Mouse (Mus musculus): Measurements from ENCODE around the gene Stk11ip. TPM values are rescaled to one million over a fixed set of nuclear protein-coding genes. Genes with fewer than 3 reads are reported as not detected.

Stk11ip gene
- polyA plus RNA-seq, 1 experiment from 2014 or later, result 18.6 TPM

- no peak overlapping the region for H3K4me2 ChIP-seq (ENCODE audit: low read depth, low read length)
- H3K9me3 ChIP-seq (replicated peaks; ENCODE audit: control insufficient read depth, low read length), result no peaks in the 10 kb centered on the region
- H3K4me1 ChIP-seq (ENCODE audit: control insufficient read depth, insufficient read depth, low read length), result peaks cover 22% of the 10 kb centered on the region
- no peaks in the 10 kb centered on the region for H3K36me3 ChIP-seq (ENCODE audit: control insufficient read depth, insufficient read depth, low read length)
- no peak overlapping the region for H3K27ac ChIP-seq (ENCODE audit: low read length)
- H3K9ac ChIP-seq (ENCODE audit: low read length), result peak overlapping the region; percentile 21; the same call in 1 of the 2 replicates
- no peak overlapping the region for H3K4me3 ChIP-seq (replicated peaks; ENCODE audit: low read length)
- no peaks in the 10 kb centered on the region for H3K27me3 ChIP-seq (ENCODE audit: control insufficient read depth, insufficient read depth, low read length)
- WGBS, result 58% methylated on average over 20 of the region's 20 CpGs
- no peak for ATAC-seq (ENCODE audit: insufficient read depth, low FRiP score)
Measured at GRCm38 (mm10) chr1:75509586-75509985, 11.7 kb upstream of the Stk11ip start.

- H3K27ac ChIP-seq (ENCODE audit: low read length), result no peak overlapping the region
- H3K4me2 ChIP-seq (ENCODE audit: low read depth, low read length), result no peak overlapping the region
- H3K4me3 ChIP-seq (replicated peaks; ENCODE audit: low read length), result no peak overlapping the region
- H3K36me3 ChIP-seq (ENCODE audit: control insufficient read depth, insufficient read depth, low read length), result no peaks in the 10 kb centered on the region
- 70% methylated on average over 5 of the region's 5 CpGs for WGBS
- no peak overlapping the region for H3K9ac ChIP-seq (ENCODE audit: low read length)
- ATAC-seq (ENCODE audit: insufficient read depth, low FRiP score), result no peak
- peaks cover 20% of the 10 kb centered on the region for H3K4me1 ChIP-seq (ENCODE audit: control insufficient read depth, insufficient read depth, low read length)
- no peaks in the 10 kb centered on the region for H3K27me3 ChIP-seq (ENCODE audit: control insufficient read depth, insufficient read depth, low read length)
- H3K9me3 ChIP-seq (replicated peaks; ENCODE audit: control insufficient read depth, low read length), result no peaks in the 10 kb centered on the region
Measured at GRCm38 (mm10) chr1:75510154-75510553, 11.2 kb upstream of the Stk11ip start.

GRCm38 (mm10) chr1:75511437-75512210 is 9.7 kb upstream of the Stk11ip start:
- peaks cover 18% of the 10 kb centered on the region for H3K4me1 ChIP-seq (ENCODE audit: control insufficient read depth, insufficient read depth, low read length)
- H3K4me3 ChIP-seq (replicated peaks; ENCODE audit: low read length), result no peak overlapping the region
- no peaks in the 10 kb centered on the region for H3K36me3 ChIP-seq (ENCODE audit: control insufficient read depth, insufficient read depth, low read length)
- H3K27ac ChIP-seq (ENCODE audit: low read length), result peak overlapping the region; percentile 75
- H3K9ac ChIP-seq (ENCODE audit: low read length), result no peak overlapping the region; the same call in 1 of the 2 replicates
- no peaks in the 10 kb centered on the region for H3K27me3 ChIP-seq (ENCODE audit: control insufficient read depth, insufficient read depth, low read length)
- peak; percentile 28 for ATAC-seq (ENCODE audit: insufficient read depth, low FRiP score)
- no peak overlapping the region for H3K4me2 ChIP-seq (ENCODE audit: low read depth, low read length)
- WGBS, result 49% methylated on average over 4 of the region's 4 CpGs
- no peaks in the 10 kb centered on the region for H3K9me3 ChIP-seq (replicated peaks; ENCODE audit: control insufficient read depth, low read length)

DNA sequence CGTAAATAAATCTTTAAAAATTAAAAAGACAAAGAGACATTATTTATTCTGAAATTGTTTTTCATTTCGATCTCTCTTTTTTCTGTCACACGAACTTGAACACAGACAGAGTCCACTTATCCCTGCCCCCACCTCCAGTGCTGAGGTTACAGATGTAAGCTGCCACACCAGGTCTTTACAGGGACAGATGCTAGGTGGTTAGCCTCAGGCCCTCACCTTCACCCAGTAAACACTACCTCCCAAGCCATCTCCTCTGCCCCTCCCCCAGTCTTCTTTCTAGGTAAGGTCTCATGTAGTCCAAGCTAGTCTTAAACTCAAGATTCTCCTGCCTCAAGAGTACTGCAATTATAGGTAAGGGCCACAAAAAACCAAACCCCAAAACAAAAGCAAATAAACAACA is 8.8 kb upstream of the Stk11ip start:
- ATAC-seq (ENCODE audit: insufficient read depth, low FRiP score), result no peak
- WGBS, result 85% methylated on average over 3 of the region's 3 CpGs
- Histone ChIP-seq H3K4me1 (ENCODE audit: control insufficient read depth, insufficient read depth, low read length) (peaks cover 9% of the 10 kb centered on the region), H3K27me3 (ENCODE audit: control insufficient read depth, insufficient read depth, low read length) (no peaks in the 10 kb centered on the region), H3K36me3 (ENCODE audit: control insufficient read depth, insufficient read depth, low read length) (no peaks in the 10 kb centered on the region), H3K4me2 (ENCODE audit: low read depth, low read length) (no peak overlapping the region), H3K27ac (ENCODE audit: low read length) (no peak overlapping the region), H3K9me3 (replicated peaks; ENCODE audit: control insufficient read depth, low read length) (no peaks in the 10 kb centered on the region), H3K4me3 (replicated peaks; ENCODE audit: low read length) (no peak overlapping the region), H3K9ac (ENCODE audit: low read length) (no peak overlapping the region)

DNA sequence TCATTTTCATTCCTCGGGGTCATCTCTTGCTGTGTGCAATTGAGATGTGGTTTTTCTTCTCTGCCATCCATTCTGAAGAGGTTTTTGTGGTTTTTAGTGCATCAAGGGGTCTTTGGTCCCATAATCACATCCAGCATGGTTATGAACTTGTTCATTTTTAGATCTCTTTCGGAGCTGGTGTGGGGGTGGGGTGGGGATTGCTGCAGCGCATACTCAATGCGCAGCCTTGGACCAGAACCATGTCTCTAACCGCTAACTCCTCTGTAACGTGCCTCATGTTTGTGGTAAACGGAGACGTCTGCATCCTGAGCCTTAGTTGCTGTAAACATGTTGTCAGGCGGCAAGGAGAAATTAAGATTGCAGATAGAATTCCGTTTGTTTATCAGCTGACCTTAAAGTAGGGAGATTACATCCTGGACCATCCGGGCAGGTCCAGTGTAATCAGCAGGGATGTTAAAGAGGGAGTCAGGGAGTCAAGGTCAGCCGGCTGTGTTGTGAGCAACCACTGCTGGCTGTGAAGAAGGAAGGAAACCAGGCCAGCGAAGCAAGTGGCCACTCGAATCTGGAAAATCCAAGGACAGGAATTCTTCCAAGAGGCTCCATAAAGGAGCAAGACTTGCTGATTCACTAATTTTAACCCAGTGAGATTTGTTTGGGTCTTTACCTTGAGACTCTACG is 4.5 kb upstream of the Stk11ip start:
- peaks cover 19% of the 10 kb centered on the region for H3K4me1 ChIP-seq (ENCODE audit: control insufficient read depth, insufficient read depth, low read length)
- no peak overlapping the region for H3K4me3 ChIP-seq (replicated peaks; ENCODE audit: low read length)
- no peaks in the 10 kb centered on the region for H3K36me3 ChIP-seq (ENCODE audit: control insufficient read depth, insufficient read depth, low read length)
- 68% methylated on average over 15 of the region's 15 CpGs for WGBS
- H3K9me3 ChIP-seq (replicated peaks; ENCODE audit: control insufficient read depth, low read length), result no peaks in the 10 kb centered on the region
- H3K27ac ChIP-seq (ENCODE audit: low read length), result no peak overlapping the region
- no peak overlapping the region for H3K4me2 ChIP-seq (ENCODE audit: low read depth, low read length)
- H3K27me3 ChIP-seq (ENCODE audit: control insufficient read depth, insufficient read depth, low read length), result no peaks in the 10 kb centered on the region
- H3K9ac ChIP-seq (ENCODE audit: low read length), result no peak overlapping the region
- no peak for ATAC-seq (ENCODE audit: insufficient read depth, low FRiP score)

DNA sequence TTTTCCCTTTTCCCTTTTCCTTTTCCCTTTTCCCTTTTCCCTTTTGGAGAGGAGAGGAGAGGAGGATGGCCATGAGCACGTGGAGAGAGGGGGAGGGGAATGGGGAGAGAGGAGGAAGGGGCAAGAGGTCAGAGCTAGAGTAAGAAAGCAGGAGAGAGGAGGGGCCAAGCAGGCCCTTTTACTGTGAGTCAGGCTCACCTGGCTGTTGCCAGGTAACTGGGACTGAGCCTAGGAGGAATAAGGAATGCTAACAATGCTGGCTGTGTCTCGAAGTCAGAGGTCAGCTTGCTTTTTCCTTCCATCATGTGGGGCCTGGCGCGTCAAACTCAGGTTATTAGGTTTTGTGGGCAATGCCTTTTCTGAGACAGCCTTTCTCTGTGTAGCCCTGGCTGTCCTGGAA is 3.3 kb upstream of the Stk11ip start:
- Histone ChIP-seq H3K36me3 (ENCODE audit: control insufficient read depth, insufficient read depth, low read length) (no peaks in the 10 kb centered on the region), H3K27me3 (ENCODE audit: control insufficient read depth, insufficient read depth, low read length) (no peaks in the 10 kb centered on the region), H3K4me1 (ENCODE audit: control insufficient read depth, insufficient read depth, low read length) (peaks cover 18% of the 10 kb centered on the region), H3K4me3 (replicated peaks; ENCODE audit: low read length) (no peak overlapping the region), H3K9me3 (replicated peaks; ENCODE audit: control insufficient read depth, low read length) (no peaks in the 10 kb centered on the region), H3K27ac (ENCODE audit: low read length) (peak overlapping the region; percentile 72), H3K9ac (ENCODE audit: low read length) (no peak overlapping the region), H3K4me2 (ENCODE audit: low read depth, low read length) (no peak overlapping the region)
- peak; percentile 9; the same call in 1 of the 2 replicates for ATAC-seq (ENCODE audit: insufficient read depth, low FRiP score)
- WGBS, result 33% methylated on average over 4 of the region's 4 CpGs

DNA sequence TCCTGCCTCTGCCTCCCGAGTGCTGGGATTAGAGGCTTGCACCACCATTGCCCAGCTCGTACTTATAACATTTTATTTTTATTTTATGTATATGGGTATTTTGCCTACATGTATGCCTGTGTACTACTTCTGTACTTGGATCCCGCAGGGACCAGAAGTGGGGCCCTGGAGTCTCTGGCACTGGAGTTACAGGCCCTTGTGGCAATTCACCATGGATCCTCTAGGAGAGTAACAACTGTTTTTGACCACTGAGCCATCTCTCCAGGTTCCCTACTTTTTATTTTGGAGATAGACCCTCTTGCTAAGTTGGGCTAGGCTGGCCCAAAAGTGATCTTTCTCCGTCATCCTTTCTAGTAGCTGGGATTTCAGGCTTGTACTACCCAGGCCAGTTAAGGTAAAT is 2.9 kb upstream of the Stk11ip start:
- H3K4me1 ChIP-seq (ENCODE audit: control insufficient read depth, insufficient read depth, low read length), result peaks cover 18% of the 10 kb centered on the region
- H3K4me2 ChIP-seq (ENCODE audit: low read depth, low read length), result no peak overlapping the region
- H3K27me3 ChIP-seq (ENCODE audit: control insufficient read depth, insufficient read depth, low read length), result no peaks in the 10 kb centered on the region
- no peaks in the 10 kb centered on the region for H3K9me3 ChIP-seq (replicated peaks; ENCODE audit: control insufficient read depth, low read length)
- H3K27ac ChIP-seq (ENCODE audit: low read length), result peak overlapping the region; percentile 72
- no peaks in the 10 kb centered on the region for H3K36me3 ChIP-seq (ENCODE audit: control insufficient read depth, insufficient read depth, low read length)
- 94% methylated on average over 4 of the region's 4 CpGs for WGBS
- no peak overlapping the region for H3K9ac ChIP-seq (ENCODE audit: low read length)
- H3K4me3 ChIP-seq (replicated peaks; ENCODE audit: low read length), result no peak overlapping the region
- no peak for ATAC-seq (ENCODE audit: insufficient read depth, low FRiP score)

GRCm38 (mm10) chr1:75519576-75519975 is 1.8 kb upstream of the Stk11ip start:
- ATAC-seq (ENCODE audit: insufficient read depth, low FRiP score), result no peak
- Histone ChIP-seq H3K9ac (ENCODE audit: low read length) (no peak overlapping the region), H3K4me1 (ENCODE audit: control insufficient read depth, insufficient read depth, low read length) (peaks cover 18% of the 10 kb centered on the region), H3K9me3 (replicated peaks; ENCODE audit: control insufficient read depth, low read length) (no peaks in the 10 kb centered on the region), H3K36me3 (ENCODE audit: control insufficient read depth, insufficient read depth, low read length) (no peaks in the 10 kb centered on the region), H3K4me3 (replicated peaks; ENCODE audit: low read length) (no peak overlapping the region), H3K27ac (ENCODE audit: low read length) (peak overlapping the region; percentile 95), H3K4me2 (ENCODE audit: low read depth, low read length) (no peak overlapping the region), H3K27me3 (ENCODE audit: control insufficient read depth, insufficient read depth, low read length) (no peaks in the 10 kb centered on the region)
- WGBS, result 26% methylated on average over 5 of the region's 5 CpGs

GRCm38 (mm10) chr1:75524679-75525078 is 3.4 kb downstream of the Stk11ip start:
- Histone ChIP-seq H3K4me2 (ENCODE audit: low read depth, low read length) (no peak overlapping the region), H3K4me3 (replicated peaks; ENCODE audit: low read length) (no peak overlapping the region), H3K9ac (ENCODE audit: low read length) (no peak overlapping the region), H3K9me3 (replicated peaks; ENCODE audit: control insufficient read depth, low read length) (no peaks in the 10 kb centered on the region), H3K27ac (ENCODE audit: low read length) (no peak overlapping the region), H3K27me3 (ENCODE audit: control insufficient read depth, insufficient read depth, low read length) (no peaks in the 10 kb centered on the region), H3K36me3 (ENCODE audit: control insufficient read depth, insufficient read depth, low read length) (0 out of 2 replicates have a peak, but pooled peaks cover 7% of the 10 kb centered on the region), H3K4me1 (ENCODE audit: control insufficient read depth, insufficient read depth, low read length) (peaks cover 12% of the 10 kb centered on the region)
- no peak for ATAC-seq (ENCODE audit: insufficient read depth, low FRiP score)
- WGBS, result 87% methylated on average over 7 of the region's 7 CpGs

Measured in stomach, embryonic 16.5 days (tissue).